Mouse (Mus musculus) embryonic fibroblast, embryonic 13.5 days (primary cell): ENCODE measurements around the gene Dcaf15. TPM values are rescaled to one million over a fixed set of nuclear protein-coding genes. Genes with fewer than 3 reads are reported as not detected.

Experiments used
- H3K27ac ChIP-seq: 2 replicates; pipeline ENCODE4 v1.5.1; 2012; ENCODE audit warnings: low read length, control low read depth, inconsistent platforms; ENCODE audit not compliant: insufficient read depth
- H3K4me1 ChIP-seq: 2 replicates; pipeline ENCODE4 v1.6.1; 2011; ENCODE audit warnings: low read length; ENCODE audit not compliant: control insufficient read depth, insufficient read depth
- H3K4me3 ChIP-seq: 2 replicates; pipeline ENCODE4 v1.5.1; 2011; ENCODE audit warnings: mild to moderate bottlenecking, control low read depth, low read length; ENCODE audit not compliant: insufficient read depth
- CTCF ChIP-seq: IDR thresholded peaks from 2 replicates; pipeline ENCODE4 v1.5.1; 2011; ENCODE audit warnings: mild to moderate bottlenecking, control low read depth, low read length, moderate library complexity, borderline replicate concordance; ENCODE audit not compliant: insufficient read depth
- POLR2A ChIP-seq: IDR thresholded peaks from 2 replicates; pipeline ENCODE4 v1.6.1; 2011; ENCODE audit warnings: low read depth, mild to moderate bottlenecking, control low read depth, low read length, moderate library complexity
- polyA plus RNA-seq: library from polyadenylated mRNA; stranded (reverse); fragments of >200 nt; gene quantifications from 2 replicates; pipeline ENCODE4 v1.2.4, GENCODE M21; 2011; ENCODE audit warnings: low read depth; ENCODE audit not compliant: missing spikeins, insufficient read length

Gene Dcaf15
- 19.7 and 20.4 TPM in 2 replicates for polyA plus RNA-seq

DNA sequence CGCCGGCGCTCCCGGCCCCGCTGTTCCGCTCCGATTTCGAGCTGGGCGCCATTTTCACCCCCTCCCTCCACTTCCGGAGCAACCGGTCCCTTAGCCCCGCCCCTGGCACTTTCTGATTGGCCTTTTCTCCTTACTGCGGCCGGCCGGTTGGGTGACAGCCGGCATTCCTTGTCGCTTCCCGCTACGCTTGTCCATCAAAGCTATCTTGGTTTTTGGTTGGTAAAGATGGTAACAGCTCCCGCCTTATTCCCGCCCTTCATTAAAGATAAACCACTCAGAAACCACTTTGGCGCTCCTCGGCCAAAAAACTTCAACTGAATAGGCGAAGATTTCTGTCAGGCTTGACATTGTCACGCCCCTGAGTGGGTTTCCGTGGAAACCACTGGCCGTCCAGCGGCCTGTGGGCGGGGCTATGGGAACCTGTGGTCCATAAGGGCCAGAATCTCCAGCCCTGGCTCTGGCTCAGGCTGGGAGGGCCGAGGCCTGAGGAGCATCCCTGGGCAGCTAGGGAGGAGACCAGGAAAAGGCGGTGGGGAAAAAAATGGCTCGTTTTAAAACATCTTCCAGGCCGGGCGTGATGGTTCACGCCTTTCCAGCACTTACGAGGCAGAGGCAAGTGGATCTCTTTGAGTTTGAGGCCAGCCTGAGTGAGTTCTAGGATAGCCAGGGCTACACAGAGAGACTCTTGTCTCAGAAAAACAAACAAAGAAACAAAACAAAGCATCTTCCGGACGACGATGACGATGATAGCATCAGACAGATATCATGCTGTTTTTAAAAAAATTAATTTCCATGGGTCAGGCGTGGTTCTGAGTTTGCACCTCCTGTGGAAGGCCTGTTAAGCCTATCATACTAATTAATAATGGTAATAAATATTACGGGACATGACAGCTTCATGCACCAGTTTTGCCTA lies at the start of gene Dcaf15:
TSS of gene Dcaf15 (minus strand) at position 72 of the 913 bp plus-strand sequence.
- no peak within 1 kb of the TSS for H3K27ac ChIP-seq
- TF ChIP-seq POLR2A (peak; percentile 91), CTCF (no peak)
- H3K4me3 ChIP-seq, result peak within 1 kb of the TSS; percentile 79
- H3K4me1 ChIP-seq, result peaks cover 3% of the 10 kb centered on the region; the same call in 1 of the 2 replicates

DNA sequence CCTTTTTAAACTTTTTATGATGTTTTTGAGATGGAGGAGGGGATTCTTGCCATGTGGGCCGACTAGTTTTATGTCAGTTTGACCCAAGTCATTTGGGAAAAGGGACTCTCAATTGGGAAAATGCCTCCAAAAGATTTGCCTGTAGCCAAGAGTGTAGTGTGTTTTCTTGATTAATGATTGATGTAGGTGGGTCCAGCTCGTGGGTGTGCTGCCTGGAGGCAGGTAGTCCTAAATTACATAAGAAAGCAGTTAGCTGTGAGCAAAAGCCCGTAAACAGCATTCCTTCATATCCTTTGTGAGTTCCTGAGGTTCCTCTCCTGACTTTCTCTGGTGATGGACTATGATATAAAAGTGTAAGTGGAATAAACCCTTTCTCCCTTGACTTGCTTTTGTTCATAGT lies 44.6 kb upstream of the Dcaf15 start:
- Histone ChIP-seq H3K4me1 (no peaks in the 10 kb centered on the region), H3K4me3 (no peak overlapping the region), H3K27ac (no peak overlapping the region)
- TF ChIP-seq CTCF, result no peak
- no peak for TF ChIP-seq POLR2A

DNA sequence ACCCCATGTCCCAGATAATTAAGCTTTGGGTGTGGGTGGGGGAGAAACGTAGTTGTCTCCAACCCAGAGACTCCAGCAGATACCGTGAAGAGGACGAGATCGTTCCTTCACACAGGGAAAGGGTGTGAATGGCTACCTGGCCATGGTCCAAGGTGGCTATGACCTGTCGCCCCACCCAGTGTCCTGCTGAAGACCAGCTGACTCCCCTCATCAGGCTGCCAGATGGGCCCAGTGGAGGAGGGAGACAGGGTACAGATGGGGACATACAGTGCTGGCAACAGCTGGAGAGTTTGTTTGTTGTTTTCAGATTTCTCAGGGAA lies 43.9 kb upstream of the Dcaf15 start:
- TF ChIP-seq CTCF (no peak), POLR2A (no peak)
- Histone ChIP-seq H3K4me3 (no peak overlapping the region), H3K4me1 (no peaks in the 10 kb centered on the region), H3K27ac (no peak overlapping the region)

DNA sequence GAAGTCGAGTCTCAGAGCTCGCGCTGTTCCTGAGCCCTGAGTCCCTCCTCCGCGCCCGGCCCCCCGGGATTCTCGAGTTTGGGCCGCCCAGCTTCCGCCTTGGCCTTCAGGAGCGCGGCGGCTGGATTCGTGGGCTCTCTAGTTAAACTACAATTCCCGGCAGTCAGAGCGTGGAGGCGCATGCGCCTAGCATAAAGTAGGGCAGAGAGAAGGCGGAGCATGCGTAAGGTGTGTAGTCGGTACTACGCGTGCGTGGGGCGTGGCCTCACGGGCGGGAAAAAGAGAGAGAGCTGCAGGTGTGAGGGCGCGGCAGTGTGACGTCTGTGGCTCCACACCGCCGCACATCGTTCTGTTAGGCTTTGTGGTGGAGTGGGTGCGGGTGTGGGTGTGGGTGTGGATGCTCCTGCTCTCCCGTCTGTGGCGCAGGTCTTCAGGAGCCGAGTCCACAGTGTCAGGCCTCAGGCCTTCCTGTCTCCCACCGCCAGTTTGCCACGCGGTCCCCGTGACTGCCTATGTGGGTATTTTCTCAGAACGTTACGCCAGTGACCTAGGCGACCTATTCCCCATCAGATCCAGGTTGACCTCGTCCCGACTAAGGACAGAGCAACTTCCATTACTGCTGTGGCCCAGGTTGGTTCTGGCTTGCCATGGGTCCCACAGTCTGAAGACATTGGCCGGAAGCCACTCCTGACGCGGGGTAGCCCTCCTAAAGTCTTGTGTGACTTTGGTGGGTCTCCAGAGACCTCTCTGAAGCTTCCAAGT lies 43.4 kb upstream of the Dcaf15 start, which contains the start of the genes Cc2d1a and 4930432K21Rik:
TSS of gene Cc2d1a (minus strand) at position 168 of the 762 bp plus-strand sequence.
TSS of gene 4930432K21Rik (plus strand) at position 257 of the 762 bp plus-strand sequence.
- no peak within 1 kb of the TSS for H3K27ac ChIP-seq

DNA sequence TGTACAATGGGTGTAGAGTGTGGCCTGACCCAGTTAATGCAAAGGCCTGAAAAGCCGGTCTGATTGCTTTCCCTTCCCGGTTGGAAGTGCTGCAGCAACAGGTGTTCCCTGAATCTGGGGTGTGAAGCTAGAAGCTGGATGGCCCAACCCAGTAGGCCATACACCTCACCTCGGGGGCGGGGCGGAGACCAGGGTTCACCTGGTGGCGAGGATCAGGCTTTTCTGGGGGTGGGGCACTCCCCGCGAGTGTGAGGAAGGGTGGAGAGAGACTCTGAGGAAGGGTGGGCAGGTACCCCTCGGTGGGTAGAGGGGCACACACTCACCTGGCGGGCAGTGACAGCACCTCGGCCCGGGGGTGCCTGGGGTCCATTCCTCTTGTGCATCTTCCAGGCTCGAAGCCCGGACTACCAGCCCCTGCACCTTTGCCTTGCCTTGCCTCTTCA lies 42.8 kb upstream of the Dcaf15 start:
- Histone ChIP-seq H3K4me1 (no peaks in the 10 kb centered on the region), H3K27ac (no peak overlapping the region), H3K4me3 (peak overlapping the region; percentile 78)
- TF ChIP-seq POLR2A (no peak; the same call in 1 of the 2 replicates), CTCF (no peak)

More for the DNA sequence above, 43.4 kb upstream of the Dcaf15 start, which contains the start of the genes Cc2d1a and 4930432K21Rik:
- TF ChIP-seq POLR2A, result peak; percentile 64
- no peak for TF ChIP-seq CTCF
- Histone ChIP-seq H3K4me1 (no peaks in the 10 kb centered on the region), H3K4me3 (peak within 1 kb of the TSS; percentile 78)

DNA sequence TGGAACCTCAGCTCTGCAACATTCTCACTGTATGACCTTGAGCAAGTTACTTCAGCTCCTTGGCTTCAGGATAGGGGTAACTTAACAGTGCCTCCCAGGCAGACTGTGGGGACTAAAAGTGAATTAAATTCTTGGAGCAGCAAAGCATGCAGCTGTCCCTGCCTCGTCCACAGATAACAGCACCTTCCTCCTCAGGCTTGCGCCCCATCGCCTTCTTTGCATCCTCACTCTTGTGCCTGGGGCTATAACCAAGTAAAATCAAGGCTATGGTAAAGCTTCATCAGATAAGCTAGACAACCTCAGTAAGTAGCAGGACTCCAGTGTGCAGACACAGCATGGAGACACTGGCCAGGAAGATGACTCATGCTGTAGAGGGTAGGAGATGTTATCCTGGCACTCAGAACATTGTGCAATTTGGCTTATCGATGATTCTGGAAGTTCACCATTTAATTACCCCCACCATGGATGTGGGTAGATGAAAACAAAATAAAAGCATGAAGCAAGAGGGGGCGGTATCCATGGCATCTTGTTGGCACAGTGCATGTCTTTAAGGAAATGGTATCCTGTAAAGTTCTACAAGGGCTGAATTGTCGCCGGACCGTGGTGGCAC lies 40.2 kb upstream of the Dcaf15 start:
- H3K4me1 ChIP-seq, result no peaks in the 10 kb centered on the region
- TF ChIP-seq POLR2A (no peak), CTCF (no peak)
- H3K4me3 ChIP-seq, result no peak overlapping the region
- no peak overlapping the region for H3K27ac ChIP-seq

DNA sequence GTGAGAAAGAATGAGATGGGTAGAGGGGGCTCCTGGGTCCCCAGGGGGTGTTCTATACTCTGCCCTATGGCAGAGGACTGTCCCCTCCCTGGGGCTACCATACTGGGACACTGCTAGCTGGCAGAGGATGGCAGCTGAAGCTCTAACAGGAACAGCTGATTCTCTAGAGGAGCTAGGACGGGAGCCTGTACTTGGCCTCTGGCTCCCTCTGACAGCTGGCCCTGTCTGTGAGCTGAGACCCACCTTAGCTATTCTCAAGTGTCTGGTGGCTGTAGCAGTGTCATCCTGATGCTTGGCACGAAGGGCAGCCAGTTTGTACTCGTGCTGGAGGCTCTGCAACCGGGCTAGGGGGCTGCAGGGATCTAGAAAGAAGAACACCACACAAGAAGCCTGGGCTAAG lies 36.3 kb upstream of the Dcaf15 start:
- TF ChIP-seq POLR2A (no peak), CTCF (no peak)

DNA sequence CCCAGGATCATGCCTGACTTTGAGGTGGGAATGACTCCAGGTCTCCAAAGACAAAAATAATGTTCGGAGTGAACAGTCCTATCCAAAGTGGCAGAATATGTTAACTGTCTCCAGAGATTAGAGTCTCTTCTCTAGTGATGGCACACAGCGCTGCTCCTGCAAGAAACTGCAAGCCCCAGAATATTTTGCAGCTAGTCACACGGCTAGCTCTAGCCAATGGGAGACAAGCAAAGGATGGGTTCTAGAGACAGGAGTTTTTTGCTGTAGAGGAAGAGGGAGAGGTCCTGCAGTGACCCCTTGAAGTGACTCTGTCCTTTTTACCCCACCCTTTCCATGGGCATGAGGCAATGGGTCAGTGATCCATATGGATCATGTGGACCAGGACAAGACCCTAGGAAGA lies 33.3 kb upstream of the Dcaf15 start:
- TF ChIP-seq CTCF (no peak), POLR2A (no peak)
- no peak overlapping the region for H3K27ac ChIP-seq
- no peaks in the 10 kb centered on the region for H3K4me1 ChIP-seq
- H3K4me3 ChIP-seq, result no peak overlapping the region

More for the DNA sequence above, 36.3 kb upstream of the Dcaf15 start:
- Histone ChIP-seq H3K27ac (no peak overlapping the region), H3K4me1 (no peaks in the 10 kb centered on the region), H3K4me3 (no peak overlapping the region)

DNA sequence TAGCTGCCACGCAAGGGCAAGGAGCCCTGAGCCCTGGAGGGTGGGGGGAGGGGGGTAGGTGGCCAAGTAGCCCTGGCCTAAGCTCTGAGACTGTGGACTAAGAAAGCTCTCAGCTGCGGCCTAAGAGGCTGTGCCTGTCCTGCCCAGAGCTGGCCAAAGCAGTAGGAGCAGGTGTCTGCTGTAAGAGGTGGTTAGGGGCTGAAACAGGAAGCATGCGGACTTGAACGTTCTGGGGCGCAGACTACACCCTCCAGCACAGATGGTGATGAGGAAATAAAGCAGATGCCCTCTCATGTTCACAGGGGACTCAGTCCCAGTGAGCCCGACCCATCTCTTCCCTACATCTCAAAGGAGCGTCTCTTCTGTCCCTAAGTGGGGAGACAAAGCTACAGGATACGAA lies 27.7 kb upstream of the Dcaf15 start:
- TF ChIP-seq POLR2A (no peak), CTCF (no peak)
- Histone ChIP-seq H3K27ac (no peak overlapping the region), H3K4me3 (no peak overlapping the region), H3K4me1 (no peaks in the 10 kb centered on the region)
